Mouse (Mus musculus) erythroid progenitor cell, adult 5-6 weeks (primary cell): Measurements from ENCODE around the gene Lrba. TPM values are rescaled to one million over a fixed set of nuclear protein-coding genes. Genes with fewer than 3 reads are reported as not detected.

Experiments
- ATAC-seq: replicated peaks from 2 replicates; pipeline ENCODE4 v1.8.0; 2016; ENCODE audit warnings: moderate number of reproducible peaks, mild to moderate bottlenecking, moderate TSS enrichment, inconsistent platforms; ENCODE audit not compliant: poor library complexity, low FRiP score, severe bottlenecking
- total RNA-seq, 2 experiments: library from RNA; stranded (forward) in 1 of 2; stranded (reverse) in 1 of 2; fragments of 150-400 nt in 1 of 2; fragments of 186-747, 209-891 nt in 1 of 2; gene quantifications; 2 replicates each; pipeline versions ENCODE4 v1.2.3 to v1.2.4; 2015 to 2017; ENCODE audit warnings: low replicate concordance in 2 of 2

Lrba gene
- total RNA-seq, 2 experiments from 2014 or later, result 50.7 to 53.0 TPM

DNA sequence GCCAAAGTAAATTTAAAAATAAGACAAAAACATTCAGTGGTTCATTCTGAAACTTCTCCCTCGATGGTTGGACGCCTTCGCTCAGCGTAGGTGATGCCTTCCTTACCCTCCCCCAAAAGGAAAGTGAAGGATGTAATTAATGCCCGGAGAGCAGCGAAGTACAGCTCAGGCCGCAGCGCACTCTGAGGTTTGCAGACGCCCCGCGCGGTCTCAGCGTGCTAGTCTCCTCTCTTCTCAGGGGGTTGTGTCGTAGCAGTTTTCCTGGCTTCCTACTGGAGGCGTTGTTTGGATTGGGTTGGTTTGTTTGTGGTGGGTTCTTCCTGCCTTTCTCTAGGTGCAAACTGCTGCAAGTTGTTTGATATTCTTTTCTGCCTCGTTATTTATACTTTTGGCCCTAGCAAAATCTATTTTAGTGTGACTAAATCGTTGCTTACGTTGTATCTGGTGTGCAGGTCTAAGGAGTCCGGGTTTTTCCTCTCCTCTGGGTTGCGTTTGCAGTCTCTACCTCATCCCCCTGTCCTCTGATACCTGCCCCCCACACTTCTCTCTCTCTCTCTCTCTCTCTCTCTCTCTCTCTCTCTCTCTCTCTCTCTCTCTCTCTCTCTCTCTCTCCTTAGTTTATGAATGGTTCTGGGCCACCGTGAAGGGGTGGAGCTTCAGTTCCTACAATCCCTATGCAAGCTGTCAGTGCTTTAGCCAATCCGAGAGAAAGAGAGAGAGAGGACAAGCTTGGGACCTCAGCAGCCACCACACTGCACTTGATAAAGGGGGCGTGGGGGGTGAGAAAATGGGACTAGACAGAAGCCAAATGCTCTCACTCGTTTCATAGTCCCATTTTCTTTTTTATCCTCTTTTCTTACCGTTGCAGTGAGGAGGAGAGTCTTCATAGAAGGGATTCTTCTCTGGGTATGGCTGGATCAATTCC is 323.9 kb downstream of the Lrba start, which contains the start of gene Mab21l2:
Mab21l2 (minus strand) TSS at position 539 of the 925 bp plus-strand sequence.
- ATAC-seq, result no peak

GRCm38 (mm10) chr3:86550301-86551010 is 326.0 kb downstream of the Lrba start:
- ATAC-seq, result no peak

DNA sequence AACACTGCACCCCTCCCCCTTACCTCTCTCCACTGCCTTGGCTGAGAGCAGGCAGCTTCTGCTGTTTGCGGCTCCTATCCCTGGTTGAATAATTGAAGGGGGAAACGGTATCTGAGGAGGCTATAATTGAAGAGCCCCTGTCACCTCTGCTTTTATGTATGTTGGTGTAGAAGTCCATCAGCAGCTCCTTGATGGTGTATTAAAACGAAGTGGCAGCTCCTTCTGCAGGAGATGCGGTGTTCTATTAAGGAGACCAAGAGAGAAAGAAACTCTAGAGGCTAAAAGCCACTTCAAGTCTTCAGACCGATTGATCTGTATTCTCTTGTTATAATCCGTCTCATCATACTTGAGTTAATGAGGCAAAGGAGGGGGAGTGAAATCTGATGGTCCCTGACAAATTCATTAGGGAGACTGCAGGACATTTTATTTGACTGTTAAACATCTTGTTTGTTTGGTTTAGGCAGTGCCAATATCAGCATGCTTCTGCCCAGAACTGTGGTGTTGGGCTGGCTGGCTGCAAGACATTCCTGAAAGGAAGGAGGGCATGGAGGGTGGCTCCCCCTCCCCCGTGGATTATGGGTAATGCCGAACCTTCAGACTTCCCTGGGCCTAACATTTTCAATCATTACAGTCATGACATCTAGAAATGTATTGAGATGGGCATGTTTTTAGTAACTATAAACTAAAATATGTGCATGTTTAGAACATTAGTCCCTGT is 326.7 kb downstream of the Lrba start:
- ATAC-seq, result no peak

DNA sequence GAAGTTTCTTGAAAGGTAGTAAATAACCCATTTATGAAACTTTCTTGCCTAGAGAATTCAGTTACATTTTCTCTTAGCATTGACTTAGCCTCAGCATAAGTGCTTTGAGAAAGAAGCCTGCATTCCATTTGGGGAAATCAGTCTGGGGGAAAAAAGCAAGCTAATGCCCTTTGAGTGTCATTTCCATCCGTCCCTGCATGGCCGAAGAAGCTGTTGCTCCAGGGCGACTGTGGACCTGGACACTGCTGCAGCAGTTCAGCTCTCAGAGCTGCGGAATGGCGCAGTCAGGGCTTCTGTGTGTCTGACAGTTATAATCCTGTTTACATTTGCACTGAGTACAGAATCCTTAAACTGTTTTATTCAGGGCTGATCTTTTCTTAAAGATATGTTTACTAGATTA is 327.7 kb downstream of the Lrba start:
- no peak for ATAC-seq

GRCm38 (mm10) chr3:86558976-86559375 is 334.5 kb downstream of the Lrba start:
- ATAC-seq, result no peak

DNA sequence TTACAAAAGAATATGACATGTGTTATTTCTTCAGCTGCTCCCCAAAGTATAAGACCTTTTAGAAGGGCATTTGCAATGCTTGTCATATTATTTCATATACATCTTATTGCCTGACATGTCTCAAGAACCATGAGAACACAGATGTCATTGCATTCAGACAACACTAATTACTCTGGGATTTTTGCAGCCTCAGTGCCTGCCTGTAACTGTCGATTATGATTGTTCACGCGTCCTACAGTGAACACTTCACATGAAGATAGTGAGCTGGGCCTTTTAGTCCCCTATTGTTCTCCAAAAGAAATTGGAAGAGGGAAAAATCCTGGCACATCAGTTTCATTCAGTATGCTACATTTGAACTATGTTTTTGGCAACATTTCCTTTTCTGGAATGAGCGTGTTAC is 335.2 kb downstream of the Lrba start:
- no peak for ATAC-seq

DNA sequence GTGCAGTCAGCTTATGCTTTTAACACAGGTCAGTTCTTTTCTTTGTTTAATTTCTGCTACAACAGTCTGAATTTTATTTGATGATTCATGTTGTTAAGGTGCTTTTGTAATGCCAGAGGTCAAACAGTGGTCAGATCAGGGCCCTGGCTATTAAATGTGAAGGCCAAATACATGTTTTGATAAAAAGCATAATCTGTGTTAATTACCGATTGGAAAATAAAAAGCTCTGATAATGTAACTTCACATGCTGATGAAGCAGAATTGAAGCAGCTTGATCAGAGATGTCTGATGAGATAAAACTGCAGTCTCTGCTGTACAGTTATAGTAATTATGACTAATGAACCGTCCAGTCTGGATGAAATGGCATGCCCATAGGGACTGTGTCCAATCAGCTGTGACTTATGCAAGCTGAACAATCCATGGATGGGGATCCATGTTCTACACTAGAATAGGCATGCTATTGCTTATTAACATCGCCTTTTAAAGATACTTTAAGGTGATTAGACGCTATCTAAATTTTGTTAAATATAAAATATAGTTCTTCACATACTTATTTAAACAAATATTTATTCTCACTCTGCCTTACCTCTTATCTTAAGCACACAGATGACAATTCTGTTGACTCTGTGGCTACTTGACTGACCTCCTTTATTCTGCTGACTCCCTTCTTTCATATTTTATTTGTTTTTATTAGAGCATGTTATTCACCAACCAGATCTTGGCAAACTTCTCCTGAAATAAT is 336.0 kb downstream of the Lrba start:
- 0 out of 2 replicates have a peak, but pooled peaks have one; percentile 25 for ATAC-seq

GRCm38 (mm10) chr3:86561023-86561344 is 336.5 kb downstream of the Lrba start:
- peak; percentile 79 for ATAC-seq

DNA sequence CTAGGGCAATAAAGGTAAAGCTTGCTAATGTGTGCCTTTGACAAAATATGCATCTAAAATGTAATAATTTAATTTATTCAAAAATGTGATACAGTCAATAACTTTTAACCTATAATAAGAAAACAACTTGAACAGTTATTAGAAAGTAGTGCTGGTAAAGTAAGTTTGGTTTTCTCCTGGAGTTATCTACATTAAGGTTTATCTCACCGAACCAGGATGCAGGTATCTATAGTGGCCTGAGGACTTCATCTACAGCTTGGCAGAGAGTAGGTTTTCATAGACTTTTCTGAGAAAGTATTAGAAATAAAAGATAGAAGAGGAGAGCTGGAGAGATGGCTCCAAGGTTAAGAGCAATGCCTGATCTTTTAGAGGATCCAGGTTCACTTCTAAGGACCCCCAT is 336.9 kb downstream of the Lrba start:
- peak; percentile 76 for ATAC-seq

DNA sequence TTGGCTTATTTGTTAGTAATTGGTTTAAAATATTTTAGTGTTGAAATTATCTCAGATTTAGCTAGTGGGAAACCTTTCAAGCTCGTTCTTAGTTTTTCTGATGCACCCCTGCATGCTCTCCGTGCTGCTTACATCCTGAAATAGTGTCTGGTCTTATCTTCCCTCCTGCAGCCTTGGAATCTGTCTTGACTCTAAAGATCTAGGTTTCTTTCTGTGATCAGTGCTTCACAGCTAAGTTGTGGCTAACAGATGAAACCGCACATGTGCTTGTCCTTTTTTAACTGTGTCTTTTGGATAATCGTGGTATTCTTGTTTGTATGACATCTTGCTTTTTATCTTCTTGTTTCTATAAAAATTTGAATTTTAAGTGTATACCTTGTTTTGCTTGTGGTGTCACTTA is 342.8 kb downstream of the Lrba start:
- no peak for ATAC-seq

DNA sequence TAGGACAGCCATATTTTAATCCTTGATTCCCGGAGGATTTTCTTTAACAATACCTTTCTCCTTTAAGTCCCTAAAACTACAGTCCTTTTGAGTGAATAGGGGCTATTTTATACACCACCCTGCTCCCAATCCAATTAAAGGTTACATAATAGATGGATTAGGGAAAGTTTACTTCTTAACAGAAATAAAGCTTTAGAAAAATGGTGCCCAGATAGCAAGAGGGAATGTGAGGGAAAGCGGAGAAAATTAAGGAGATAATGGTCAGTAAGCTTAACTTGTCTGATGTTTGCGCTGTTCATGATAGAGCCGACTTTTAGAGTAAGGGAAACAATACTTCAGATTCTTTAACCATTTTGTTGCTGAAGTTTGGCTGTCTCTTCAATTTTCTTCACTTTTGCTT is 347.0 kb downstream of the Lrba start:
- no peak for ATAC-seq

- no peak for ATAC-seq
Measured at GRCm38 (mm10) chr3:86572519-86573244, 348.2 kb downstream of the Lrba start.

- ATAC-seq, result peak; percentile 60
Measured at GRCm38 (mm10) chr3:86575312-86575711, 350.8 kb downstream of the Lrba start.

DNA sequence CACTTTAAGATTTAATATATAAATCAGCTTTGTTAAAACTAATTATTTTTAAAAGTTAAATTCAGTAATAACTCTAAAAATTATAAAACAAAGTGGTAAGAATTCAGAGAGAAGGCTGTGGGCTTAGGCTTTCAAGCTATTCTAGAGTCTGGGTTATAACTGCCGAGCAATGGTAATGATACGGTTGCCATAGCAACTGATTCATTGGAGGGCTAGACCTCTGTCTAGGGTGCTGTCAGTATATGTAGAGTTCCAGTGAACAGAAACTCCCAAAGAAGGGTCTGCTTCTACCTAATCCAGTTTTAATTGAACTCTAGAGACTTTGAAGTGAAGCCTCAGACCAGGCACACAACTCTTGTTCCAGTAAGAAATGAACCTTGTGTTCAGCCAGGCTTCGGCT is 377.8 kb downstream of the Lrba start:
- ATAC-seq, result no peak

DNA sequence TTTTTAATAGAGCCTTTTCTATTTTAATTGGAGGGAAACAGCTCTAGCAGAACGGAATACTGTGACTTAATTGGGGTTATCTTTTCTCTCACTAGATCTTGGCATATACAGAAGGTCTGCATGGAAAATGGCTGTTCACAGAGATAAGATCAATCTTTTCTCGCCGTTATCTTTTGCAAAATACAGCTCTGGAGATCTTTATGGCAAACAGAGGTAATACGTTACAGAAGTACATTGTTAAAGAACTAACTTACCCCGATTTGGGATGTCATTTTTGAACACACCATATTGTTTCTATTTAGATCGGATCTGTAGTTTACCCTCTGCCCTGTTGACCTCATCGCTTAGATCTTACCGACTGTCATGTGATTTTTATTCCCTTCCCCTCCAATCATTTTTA is 381.3 kb downstream of the Lrba start:
- no peak for ATAC-seq

GRCm38 (mm10) chr3:86627008-86627743 is 402.7 kb downstream of the Lrba start:
- ATAC-seq, result no peak

DNA sequence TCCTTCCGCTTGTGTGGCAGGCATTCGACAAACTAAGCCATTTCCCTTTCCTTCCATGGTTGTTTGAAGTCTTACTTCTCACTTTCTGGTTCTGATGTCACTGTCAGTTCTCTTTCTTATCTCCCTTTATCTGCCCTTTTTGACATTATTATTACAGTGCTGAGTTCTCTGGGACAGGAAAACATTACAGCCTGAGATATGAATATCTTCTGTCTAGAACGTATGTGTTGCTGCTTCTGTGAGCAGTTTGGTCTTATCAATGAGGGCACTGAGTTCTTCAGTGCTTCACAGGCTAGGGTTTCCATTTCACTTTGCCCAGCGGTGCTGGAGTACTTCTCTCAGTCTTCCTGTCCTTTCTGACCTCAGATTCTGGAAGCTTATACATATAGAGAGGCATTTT is 404.9 kb downstream of the Lrba start:
- peak; percentile 31; the same call in 1 of the 2 replicates for ATAC-seq

- no peak for ATAC-seq
Measured at GRCm38 (mm10) chr3:86635464-86635863, 411.0 kb downstream of the Lrba start.
